Mouse (Mus musculus) liver, postnatal 0 days (tissue): ENCODE data around the gene Gm17728. TPM values are rescaled to one million over a fixed set of nuclear protein-coding genes. Genes with fewer than 3 reads are reported as not detected.

ENCODE experiments used
- ATAC-seq: fragments of 200-750 bp; cut with Nextera tagmentation; 2 replicates; pipeline ENCODE4 v1.8.0; 2017; ENCODE audit warnings: mild to moderate bottlenecking, moderate library complexity
- DNase-seq: peaks from one replicate; pipeline ENCODE4 v3.0.0-alpha.2; 2016
- H3K27ac ChIP-seq: fragments of 300-500 bp; sonication (generic); 2 replicates; pipeline ENCODE4 v1.5.1; 2014; ENCODE audit warnings: antibody characterized with exemption, moderate library complexity, mild to moderate bottlenecking, low read depth
- H3K27me3 ChIP-seq: fragments of 300-500 bp; sonication (generic); 2 replicates; pipeline ENCODE4 v1.6.1; 2014; ENCODE audit warnings: low read length, control low read depth, mixed read lengths; ENCODE audit not compliant: insufficient read depth
- H3K36me3 ChIP-seq: fragments of 300-500 bp; sonication (generic); replicated peaks from 2 replicates; pipeline ENCODE4 v1.6.1; 2014; ENCODE audit warnings: mild to moderate bottlenecking, control low read depth, low read length, moderate library complexity, mixed read lengths; ENCODE audit not compliant: insufficient read depth
- H3K4me1 ChIP-seq: fragments of 300-500 bp; sonication (generic); 2 replicates; pipeline ENCODE4 v1.6.1; 2014; ENCODE audit warnings: antibody characterized with exemption, mild to moderate bottlenecking, control low read depth; ENCODE audit not compliant: insufficient read depth
- H3K4me2 ChIP-seq: fragments of 300-500 bp; sonication (generic); 2 replicates; pipeline ENCODE4 v1.6.1; 2014; ENCODE audit warnings: low read depth, mild to moderate bottlenecking, low read length, moderate library complexity, mixed read lengths
- H3K4me3 ChIP-seq: fragments of 300-500 bp; sonication (generic); 2 replicates; pipeline ENCODE4 v1.5.1; 2014; ENCODE audit warnings: low read depth, low read length
- H3K9ac ChIP-seq: fragments of 300-500 bp; sonication (generic); replicated peaks from 2 replicates; pipeline ENCODE4 v1.6.1; 2014; ENCODE audit warnings: mild to moderate bottlenecking, moderate library complexity
- H3K9me3 ChIP-seq: fragments of 300-500 bp; sonication (generic); 2 replicates; pipeline ENCODE4 v1.6.1; 2016; ENCODE audit warnings: mild to moderate bottlenecking, control low read depth, low read length, mixed read lengths
- CTCF ChIP-seq: sonication (generic); IDR thresholded peaks from 2 replicates; pipeline ENCODE4 v1.5.1; 2016; ENCODE audit warnings: antibody characterized with exemption, low read depth
- EP300 ChIP-seq: IDR thresholded peaks from 2 replicates; pipeline ENCODE4 v1.6.1; 2016; ENCODE audit warnings: antibody characterized with exemption, low read depth, mild to moderate bottlenecking
- WGBS: fragments of 180-500 bp; shearing (Covaris S2); extraction: QIAGEN DNeasy Blood & Tissue Kit; methylation state at CpG from one replicate; pipeline ENCODE4 v1.1.7; 2014; ENCODE audit not compliant: insufficient replicate concordance; 5-methylcytosine and 5-hydroxymethylcytosine counted together
- polyA plus RNA-seq: library from polyadenylated mRNA; unstranded; fragments of >200 nt; fragmentation: Nextera tagmentation; extraction: Ambion mirVana; gene quantifications from 2 replicates; pipeline ENCODE4 v1.2.1, GENCODE M21; 2015

The Gm17728 gene
- polyA plus RNA-seq, 1 experiment from 2014 or later: not detected

DNA sequence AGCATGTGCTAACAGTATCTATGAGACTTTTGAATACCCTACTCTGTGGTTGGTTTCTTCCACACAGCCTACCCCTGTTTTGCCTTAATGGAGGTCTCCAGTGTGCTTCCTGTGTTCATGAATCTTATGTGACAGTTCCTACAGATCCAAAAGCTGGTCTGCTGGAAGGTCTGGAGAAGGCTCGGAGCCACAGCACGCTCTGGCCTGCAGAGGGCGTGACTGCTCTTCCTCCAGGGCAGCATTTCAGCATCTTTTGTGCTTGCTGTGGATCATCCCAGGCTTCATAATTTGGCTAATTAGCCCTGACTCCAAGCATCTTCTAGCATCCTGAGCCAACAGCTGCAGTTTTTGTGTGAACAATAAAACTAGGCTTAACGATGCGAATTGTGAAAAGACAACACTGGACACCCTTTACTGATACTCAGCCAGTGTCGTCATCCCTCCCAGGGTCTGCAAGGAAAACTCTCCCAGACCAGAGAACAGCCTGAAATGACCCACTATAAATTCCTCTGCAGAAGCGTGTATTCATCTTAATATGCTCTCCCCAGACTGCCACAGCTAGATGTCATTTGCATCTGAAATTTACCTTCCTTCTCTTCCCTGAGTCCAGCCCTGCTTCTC is 6.6 kb downstream of the Gm17728 start:
- ATAC-seq (no peak), DNase-seq (no peak)
- Histone ChIP-seq H3K4me1 (no peaks in the 10 kb centered on the region), H3K27ac (no peak overlapping the region), H3K4me3 (no peak overlapping the region), H3K4me2 (no peak overlapping the region), H3K9ac (no peak overlapping the region), H3K36me3 (no peaks in the 10 kb centered on the region), H3K27me3 (no peaks in the 10 kb centered on the region), H3K9me3 (no peaks in the 10 kb centered on the region)
- TF ChIP-seq CTCF (no peak; the same call in 1 of the 2 replicates), EP300 (no peak)
- WGBS: 61% methylated on average over 7 of the region's 7 CpGs

DNA sequence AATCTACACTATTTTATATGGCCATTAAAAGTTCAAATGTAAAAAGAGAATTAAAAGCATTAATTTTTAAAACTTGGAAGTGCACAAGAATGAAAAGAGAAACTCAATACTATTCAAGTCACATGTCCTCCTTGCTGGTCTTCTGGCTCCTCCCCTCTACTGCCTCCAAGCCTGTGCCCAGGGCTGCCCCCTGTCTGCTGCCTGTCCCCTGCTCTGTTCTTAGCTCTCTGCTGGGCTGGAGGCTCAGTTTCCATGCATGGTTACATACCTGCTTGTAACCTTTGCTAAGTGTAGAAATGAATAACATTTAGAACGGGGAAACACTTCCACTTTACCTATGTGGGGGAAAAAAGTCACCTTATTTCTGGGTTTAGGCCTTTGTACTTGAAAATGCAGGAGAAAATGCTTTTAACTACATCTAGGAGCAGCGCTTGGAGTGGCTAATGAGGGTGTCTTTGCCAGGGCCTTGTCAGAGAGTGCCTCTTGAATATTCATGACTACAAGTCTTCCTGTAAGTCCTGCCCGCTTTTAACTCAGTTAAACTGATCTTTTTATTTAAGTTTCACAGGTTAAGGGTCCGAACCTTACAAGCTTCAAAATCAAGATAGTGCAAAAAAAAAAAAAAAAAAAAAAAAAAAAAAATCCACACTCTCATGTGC is 18.3 kb downstream of the Gm17728 start:
- Histone ChIP-seq H3K4me2 (no peak overlapping the region), H3K4me1 (no peaks in the 10 kb centered on the region), H3K9me3 (no peaks in the 10 kb centered on the region), H3K4me3 (no peak overlapping the region), H3K27ac (no peak overlapping the region), H3K9ac (no peak overlapping the region), H3K36me3 (no peaks in the 10 kb centered on the region), H3K27me3 (no peaks in the 10 kb centered on the region)
- 61% methylated on average over 4 of the region's 4 CpGs for WGBS
- DNase-seq (no peak), ATAC-seq (no peak)
- TF ChIP-seq CTCF: no peak
- no peak for TF ChIP-seq EP300

GRCm38 (mm10) chr17:9456406-9456805 is 34.5 kb downstream of the Gm17728 start:
- H3K36me3 ChIP-seq: no peaks in the 10 kb centered on the region
- DNase-seq: no peak
- no peaks in the 10 kb centered on the region for H3K9me3 ChIP-seq
- TF ChIP-seq CTCF (no peak), EP300 (no peak)
- H3K4me3 ChIP-seq: no peak overlapping the region
- H3K27ac ChIP-seq: no peak overlapping the region
- no peak overlapping the region for H3K9ac ChIP-seq
- ATAC-seq: no peak
- no peak overlapping the region for H3K4me2 ChIP-seq
- no peaks in the 10 kb centered on the region for H3K27me3 ChIP-seq
- H3K4me1 ChIP-seq: no peaks in the 10 kb centered on the region
- 85% methylated on average over 5 of the region's 5 CpGs for WGBS

DNA sequence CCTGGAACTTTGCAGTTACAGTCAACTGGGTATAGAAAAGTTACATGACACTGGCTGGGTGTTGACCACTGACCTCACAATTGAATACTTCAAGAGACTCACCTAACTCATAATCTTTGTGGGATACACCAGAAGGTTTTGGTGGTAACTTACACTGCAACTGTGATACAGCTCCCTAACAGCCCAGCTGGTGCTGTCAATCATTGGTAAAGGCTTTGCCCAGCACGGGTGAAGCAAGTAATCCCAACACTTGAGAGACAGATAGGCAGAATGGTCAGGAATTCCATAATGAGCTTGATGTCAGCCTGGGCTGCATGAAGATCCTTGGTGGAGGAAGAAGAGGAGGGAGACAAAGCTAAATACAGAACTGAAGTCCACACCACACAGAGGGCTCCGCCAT is 39.0 kb downstream of the Gm17728 start:
- ATAC-seq (no peak), DNase-seq (no peak)
- Histone ChIP-seq H3K27ac (no peak overlapping the region), H3K9me3 (no peaks in the 10 kb centered on the region), H3K4me3 (no peak overlapping the region), H3K36me3 (no peaks in the 10 kb centered on the region), H3K9ac (no peak overlapping the region), H3K27me3 (no peaks in the 10 kb centered on the region), H3K4me1 (no peaks in the 10 kb centered on the region), H3K4me2 (no peak overlapping the region)
- 70% methylated on average over 2 of the region's 2 CpGs for WGBS
- TF ChIP-seq CTCF (no peak), EP300 (no peak)

Other genes with a start within 250 kb of the Gm17728 start
- not detected in 2 replicates for gene Pabpc6, start 247.7 kb downstream of the Gm17728 start, polyA plus RNA-seq